Mouse (Mus musculus): ENCODE results near the gene Lhfp.

Lhfp gene

DNA sequence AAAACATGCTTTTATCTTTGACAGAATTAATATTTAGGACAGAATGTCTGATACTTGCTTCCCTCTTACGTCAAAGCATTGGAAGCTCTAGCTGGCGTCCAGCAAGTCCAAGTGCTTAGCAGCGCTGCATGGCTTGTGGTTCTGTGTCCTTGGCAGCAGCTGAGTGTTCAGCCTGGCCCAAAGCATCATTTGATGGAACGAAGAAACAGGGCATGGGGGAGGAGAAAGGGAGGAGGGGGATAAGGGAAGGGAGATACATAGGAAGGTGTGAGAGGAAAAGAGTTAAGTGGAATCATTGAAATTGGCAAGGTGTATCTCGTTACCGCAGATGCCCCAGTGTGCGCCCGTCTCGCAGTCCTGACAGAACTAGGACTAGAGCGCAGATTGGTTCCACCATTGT, 124.0 kb downstream of the Lhfp start:
- DNase-seq (ENCODE audit: low read depth, low spot score), result no peak

DNA sequence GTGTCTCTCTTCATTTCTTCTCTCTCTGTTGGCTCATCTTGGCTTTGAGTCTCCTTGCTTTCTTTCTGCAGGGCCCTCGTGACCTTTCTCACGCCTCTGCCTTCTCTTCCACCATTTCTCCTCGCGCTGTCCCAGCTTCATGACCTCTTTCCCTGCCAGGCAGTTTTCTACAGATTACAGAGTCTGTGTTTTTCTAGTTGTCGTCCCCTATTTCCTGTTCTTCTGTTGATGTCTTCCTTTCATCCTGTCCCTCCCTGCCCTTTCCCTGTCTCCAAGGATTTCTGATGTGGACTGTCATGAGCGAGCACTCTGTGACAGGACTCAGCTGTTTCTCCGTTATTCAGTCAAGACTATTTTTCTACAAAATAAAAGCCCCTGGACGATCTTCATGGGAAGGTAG, 124.7 kb downstream of the Lhfp start:
- DNase-seq (ENCODE audit: low read depth, low spot score), result no peak

DNA sequence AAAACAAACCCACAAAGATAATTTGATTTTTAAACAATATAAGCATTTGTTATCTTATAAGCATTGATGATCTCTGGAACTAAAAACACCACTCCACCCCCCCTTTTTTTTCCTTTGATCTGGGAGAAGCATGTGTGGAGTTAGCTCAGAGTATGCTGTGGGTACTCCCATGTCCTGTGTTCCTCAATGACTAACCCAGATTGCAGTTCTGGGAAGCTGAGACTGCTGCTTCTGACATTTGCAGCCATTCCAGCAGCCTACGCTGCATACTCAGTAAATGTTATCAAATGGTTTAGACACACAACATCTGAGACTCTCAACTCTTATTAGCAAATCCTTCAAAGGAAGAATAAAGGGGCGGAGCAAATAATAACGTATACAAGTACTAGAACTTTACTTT, 128.2 kb downstream of the Lhfp start:
- DNase-seq (ENCODE audit: low read depth, low spot score), result no peak

DNA sequence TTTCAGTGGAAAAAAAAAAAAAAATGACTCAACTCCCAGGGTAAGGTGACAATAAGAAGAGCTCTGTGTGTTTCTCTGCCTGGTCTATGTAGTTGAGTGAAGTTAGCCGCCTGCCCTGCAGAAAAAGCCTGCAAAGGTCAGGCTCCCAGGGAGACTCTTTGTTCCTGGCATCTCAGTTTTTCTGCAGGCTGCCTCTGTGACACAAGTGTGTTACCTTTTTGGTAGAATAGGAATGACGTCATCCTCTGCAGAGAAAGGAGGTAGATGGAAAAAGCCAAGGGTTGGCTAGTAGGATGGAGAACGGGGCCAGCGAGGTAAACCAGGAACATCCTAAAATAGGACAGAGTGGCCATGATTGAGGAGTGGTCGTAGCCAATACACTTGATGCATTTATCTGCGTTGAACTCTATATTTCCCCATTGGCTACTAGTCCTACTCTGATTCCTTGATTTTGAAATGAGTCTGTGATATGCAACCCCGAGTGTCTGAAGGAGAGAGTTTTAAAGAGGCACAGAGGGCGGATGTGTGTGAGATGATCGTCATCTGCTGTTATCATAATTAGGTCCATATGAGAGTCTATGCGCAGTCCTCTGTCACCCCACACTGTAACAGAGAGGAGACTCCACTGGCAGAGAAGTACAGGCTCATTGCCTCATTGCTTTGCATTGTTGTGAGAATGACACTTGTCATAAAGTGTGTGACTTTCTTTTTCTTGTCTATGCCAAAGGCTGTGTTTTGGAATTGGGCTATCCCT, 132.2 kb downstream of the Lhfp start:
- DNase-seq (ENCODE audit: low read depth, low spot score), result no peak

DNA sequence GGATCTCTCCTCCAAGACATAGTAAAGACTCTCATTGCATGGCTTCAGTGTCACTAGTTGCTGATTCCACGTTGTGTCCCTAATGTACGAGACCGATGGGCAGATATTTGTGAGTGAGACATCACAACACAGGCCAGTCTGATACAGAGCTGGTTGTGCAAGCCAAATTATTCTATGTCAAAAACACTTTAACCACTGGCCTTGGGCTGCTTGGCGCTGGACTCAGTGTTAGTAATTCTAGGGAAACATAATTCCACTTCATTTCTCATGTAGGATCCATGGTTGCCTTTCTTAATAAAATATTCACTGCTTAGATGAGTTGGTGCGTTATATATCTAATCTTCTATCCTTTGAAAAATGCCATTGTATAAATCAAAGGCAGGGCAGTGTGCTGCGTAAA, 138.6 kb downstream of the Lhfp start:
- no peak for DNase-seq (ENCODE audit: low read depth, low spot score)

DNA sequence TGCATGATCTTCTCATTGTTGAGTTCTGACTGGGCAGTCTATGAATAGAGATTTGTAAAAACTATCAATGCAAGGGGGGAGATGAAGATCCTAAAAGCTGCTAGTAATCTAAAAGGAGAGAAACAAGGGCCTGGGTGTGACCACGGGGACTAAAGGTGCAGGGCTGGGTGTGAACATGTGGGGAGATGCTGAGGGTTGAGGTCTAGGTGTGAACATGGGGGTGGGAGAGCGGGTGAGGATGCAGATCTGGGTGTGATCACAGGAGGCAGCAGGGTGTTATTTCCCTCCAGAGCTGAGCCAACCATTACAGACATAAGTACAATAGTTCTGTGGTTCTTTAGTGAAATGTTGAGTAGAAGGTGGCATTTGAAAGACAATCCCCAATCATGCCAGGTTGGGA, 144.1 kb downstream of the Lhfp start:
- DNase-seq (ENCODE audit: low read depth, low spot score), result no peak

DNA sequence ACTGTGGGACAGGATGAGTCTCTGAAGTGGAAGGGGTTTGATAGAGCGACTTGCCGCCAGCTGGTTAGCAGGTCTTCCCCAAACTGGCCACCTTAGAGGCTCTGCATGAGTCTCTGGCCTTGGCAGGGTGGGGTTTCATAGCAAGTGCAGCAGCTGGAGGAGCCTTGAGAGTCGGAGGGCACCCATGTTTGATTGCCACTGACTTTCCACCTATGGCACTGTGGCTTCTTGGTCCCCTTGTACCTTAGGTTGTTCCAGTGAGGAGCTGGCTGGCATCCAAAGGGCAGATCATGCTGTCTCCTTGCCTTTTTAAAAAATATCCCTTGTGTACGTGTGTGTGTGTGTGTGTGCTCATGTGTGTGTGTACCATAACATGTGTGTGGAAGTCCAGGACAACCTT, 152.1 kb downstream of the Lhfp start:
- no peak for DNase-seq (ENCODE audit: low read depth, low spot score)

DNA sequence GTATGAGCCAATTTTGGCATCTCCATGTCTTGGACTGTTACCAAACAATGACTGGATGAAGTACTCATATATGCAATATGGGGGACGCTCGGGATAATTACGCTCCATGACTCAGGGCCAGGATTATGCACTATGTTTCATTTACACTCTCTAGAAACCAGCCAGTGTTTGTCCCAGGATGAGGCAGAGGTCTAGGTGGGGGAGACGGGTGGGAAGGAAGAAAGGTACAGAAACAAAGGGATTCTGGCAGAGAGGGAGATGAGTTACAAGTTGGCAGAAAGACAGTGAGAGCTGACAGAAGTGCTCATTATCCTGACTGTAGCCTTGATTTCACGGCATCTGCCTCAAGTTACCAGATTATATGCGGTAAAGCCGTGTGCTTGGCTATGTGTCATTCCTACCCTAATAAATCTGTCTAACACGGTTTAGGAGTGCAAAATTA, 154.4 kb downstream of the Lhfp start:
- DNase-seq (ENCODE audit: low read depth, low spot score), result no peak

DNA sequence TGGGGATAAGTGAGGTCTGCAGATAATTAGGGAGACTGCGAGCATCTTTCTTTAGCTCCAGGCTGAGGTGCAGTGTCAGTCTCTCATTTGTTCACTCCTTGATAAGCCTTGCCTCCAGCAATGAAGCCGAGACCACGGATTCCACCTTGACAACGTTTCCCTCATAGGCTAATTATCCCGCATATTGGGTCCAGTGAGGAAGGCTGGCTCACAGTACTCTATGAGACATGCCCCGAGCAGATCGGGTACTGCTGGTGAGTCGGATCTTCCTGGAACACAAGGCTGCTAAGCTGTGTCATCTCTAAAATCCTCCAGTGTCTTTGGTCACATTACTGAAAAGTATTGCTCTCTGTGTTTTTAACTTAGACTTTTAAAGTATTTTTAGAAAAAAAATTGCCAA, 158.8 kb downstream of the Lhfp start:
- no peak for DNase-seq (ENCODE audit: low read depth, low spot score)

DNA sequence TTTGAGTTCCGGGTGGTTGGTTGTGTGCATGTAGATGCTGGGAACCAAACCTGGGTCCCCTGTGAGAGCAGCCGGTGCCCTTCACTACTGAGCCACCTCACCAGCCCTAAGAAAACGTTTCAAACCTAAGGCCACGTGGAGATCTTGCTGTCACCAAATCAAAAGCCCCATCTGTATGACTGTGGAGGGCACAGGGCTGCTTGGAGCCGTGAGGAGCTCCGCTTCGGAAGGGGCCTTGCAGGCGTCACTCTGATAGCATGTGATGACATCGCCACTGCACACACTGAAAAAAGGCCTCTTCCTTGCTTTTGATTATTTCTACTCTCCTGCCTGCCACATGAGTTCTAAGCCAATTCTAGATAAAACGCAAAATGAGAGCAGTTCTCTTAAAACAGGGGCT, 159.5 kb downstream of the Lhfp start:
- DNase-seq (ENCODE audit: low read depth, low spot score), result no peak

DNA sequence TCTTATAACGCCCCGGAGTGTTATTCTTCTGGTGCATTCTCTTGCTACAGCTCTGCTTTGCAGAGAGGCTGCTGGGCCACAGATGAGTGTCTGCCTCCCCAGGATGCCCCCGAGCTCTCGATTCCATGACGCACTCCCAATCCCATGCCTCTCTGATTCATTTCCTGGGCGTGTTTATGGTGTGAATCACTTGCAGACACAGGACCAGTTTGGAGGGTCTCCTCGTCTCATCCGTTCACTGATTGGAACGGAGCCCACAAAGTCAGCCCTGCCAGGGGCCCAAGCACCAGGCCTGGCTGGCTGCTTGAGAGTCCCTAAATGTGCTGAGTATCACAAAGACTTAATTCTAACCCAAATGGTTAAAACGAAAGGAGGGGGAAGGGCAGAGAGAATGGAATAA, 160.3 kb downstream of the Lhfp start:
- no peak for DNase-seq (ENCODE audit: low read depth, low spot score)

DNA sequence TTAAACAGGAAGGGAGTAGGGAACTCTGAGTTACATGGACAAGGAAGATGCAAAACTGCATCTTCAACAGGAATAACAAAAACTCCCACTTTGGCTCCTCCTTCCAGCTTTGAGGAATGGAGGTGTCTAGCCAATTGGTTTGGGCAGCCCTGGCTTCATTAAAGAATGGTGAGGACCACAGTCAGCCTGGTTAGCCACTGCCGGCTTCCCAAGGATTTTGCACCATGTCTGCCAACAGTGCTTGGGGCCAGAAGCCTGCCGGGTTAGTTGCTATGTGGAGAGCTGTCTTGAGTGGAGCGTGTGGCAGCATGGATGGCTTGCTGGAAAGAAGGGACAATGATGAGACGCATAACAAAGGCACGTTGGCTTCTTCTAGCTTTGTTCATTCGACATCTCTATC, 160.9 kb downstream of the Lhfp start:
- no peak for DNase-seq (ENCODE audit: low read depth, low spot score)

DNA sequence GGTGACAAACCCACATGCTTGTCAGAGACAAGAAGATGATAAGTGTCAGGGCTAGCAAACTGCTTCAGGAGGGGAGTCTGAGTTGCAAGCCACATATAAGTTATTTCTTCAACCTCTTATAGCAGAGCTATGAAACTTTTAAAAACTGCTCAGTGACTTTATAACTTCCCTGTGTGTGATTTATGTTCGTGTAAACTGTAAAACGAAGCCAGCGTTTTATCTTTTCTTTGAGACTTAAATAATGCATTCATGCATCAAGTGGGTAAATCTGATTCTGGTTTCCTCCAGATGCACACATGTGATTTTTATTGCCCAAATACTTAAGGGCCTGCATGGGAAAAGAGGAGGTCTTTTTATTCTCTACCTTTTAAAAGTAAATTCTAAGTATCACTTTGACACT, 161.4 kb downstream of the Lhfp start:
- no peak for DNase-seq (ENCODE audit: low read depth, low spot score)

DNA sequence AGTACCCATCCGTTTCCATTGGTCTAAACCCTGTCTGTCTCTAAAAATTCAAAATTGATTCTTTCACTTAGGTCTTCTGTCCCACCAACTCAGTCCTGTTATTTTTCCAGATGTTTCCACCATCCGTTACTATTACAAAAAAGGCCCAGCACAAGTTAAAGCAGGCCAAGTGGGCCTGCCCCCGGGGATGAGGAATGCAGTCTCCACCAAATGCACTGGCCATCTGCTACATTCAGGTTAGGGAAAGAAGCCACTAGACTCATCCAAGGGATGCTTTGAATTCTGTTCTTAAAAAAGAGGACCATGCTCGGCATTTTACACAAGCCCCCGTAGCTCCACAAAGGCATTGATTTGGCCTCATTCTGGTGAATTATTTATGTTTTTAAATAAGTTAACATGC, 162.3 kb downstream of the Lhfp start:
- no peak for DNase-seq (ENCODE audit: low read depth, low spot score)

DNA sequence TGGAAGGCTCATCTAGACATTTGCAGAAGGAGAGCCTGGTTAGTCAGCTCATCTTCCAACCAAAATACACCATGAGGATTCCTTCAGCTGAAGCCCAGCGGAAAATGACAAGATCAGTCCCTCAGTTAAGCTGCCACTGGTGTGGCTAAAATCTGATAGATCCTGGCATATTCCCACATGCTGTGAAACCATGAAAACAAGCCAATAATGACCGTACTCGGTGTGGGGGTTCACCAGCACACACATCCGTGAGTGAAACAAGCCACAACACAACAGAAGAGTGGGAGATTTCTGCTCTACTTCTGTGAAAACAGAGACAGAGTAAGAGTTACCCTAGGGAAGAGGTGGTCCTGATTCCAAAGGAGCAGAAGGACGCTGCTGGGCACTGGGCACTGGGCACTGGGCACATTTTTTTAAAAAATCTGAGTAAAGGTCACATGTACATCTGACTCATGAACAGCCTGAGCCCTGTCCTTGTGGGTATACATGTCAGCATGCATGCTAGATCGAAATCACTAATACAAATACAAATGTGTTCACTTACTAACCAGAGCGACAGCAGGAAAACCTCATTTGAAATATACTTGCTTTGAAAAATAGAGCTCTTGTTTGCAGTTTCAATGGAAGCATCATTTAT, 163.1 kb downstream of the Lhfp start:
- DNase-seq (ENCODE audit: low read depth, low spot score), result no peak

DNA sequence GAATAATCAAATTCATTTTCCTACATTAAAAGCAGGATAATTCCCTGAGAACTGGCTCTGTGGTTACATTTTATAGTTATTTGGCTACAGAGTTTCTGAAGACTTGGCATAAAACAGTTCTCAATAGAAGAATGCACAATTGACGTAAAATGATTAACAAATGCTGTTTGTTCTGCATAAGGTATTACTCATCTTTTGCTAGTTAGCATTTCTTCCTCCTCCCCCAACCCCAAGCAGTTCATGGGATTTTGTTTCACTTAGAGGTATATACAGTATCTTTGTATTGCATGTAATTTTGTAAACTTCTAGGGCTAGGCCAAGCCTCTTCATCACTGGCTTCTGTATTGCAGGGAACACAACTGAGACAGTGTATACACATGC, 163.6 kb downstream of the Lhfp start:
- no peak for DNase-seq (ENCODE audit: low read depth, low spot score)

DNA sequence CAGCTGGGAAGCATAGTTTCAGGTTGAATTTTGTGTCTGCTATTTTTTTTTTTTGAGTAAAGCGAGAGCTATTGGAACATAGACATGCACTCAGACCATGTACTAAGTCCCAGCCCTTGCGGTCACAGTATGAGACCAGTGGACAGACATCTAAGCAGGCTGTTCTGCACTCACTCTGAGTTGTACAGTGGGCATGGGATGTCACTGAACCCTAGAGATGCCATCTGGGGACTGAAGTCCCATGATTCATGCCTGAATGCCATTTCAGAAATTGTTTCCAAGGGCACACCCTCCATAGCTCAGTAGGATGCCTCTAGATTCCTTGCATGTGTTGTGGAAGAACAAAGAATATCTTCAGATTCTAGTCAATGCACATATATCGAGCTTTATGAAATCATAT, 164.4 kb downstream of the Lhfp start:
- DNase-seq (ENCODE audit: low read depth, low spot score), result no peak

DNA sequence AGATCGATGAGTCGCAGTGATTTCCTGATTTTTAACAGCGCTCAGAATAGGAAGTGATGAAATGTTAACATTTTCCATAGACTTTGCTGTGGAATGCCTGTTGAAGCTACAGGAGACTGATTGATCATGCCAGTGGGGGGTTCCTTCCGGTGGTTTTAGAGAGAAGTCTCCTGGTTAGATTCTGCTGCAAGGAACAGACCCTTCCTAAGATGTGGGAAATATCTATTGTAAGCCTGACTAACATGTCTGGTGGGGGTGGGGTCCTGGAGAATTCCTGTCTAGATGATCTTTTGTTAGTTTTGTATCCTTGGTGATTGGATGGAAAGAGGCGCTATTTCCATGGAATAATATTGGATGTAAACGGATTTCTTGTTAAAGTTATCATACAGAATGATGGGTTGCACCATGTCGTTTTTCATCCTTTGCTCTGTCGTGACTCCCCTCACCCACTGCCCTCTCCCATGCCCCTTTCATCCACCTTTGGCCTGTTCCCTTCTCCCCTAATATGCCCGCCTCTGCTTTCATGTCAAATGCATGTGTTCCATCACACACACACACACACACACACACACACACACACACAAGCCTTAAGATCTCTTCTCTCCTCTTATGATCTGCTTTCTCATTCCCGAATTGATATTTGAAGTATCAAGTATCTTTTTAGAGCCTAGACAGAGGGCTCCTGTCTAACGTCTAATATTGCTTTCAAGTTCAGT, 165.3 kb downstream of the Lhfp start:
- no peak for DNase-seq (ENCODE audit: low read depth, low spot score)

DNA sequence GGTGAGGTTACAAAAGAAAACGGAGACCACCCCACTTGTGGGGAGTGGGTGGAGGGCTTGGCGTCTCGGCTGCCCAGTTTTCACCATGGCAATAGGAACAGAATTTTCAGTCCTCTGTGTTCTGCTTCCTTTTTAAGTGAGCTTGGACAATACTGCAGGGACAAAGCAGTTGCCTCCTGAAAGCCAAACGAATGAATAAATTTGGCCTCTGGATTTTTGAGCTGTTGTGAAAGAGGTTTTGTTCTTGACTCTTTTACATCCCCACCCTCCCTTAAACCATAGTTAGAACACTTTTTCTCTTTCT, 165.8 kb downstream of the Lhfp start:
- DNase-seq (ENCODE audit: low read depth, low spot score), result no peak

DNA sequence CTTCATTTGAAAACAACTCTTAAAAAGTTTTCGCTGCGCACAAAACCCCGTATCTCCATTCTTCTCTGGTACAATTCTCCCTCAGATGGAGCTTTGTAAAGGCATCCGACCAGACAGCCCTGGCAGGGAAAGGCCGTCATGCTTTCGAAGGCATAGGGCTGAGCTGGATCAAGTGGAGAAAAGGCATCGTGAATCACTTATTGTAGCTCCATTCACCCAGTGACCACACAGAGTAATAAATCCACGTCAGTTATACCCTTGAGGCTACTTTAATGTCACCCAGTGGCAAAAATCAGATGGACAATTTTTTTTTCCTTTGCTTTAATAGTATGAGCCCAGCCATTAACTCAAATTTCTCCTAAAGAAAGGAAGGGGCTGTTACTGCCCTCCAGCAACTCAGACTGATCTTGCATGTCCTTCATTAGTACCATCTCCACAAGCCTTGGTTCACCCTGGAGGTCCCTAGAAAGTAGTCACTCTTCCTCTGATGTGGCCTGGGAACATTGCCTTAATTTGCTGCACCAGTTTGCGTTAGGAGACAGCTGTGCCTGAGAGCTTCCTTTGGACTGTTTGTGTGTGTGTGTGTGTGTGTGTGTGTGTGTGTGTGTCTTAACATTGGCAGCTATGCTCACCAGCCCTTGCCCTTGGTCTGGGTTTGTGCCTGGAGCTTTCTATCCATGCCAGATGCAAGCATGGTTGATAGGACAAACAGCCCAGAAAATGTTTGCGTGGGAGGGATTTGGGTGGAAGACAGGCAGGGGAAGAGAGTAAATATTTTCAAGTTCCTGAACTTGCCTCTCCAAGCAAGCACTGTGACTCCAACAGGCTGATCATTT, 169.6 kb downstream of the Lhfp start:
- no peak for DNase-seq (ENCODE audit: low read depth, low spot score)

DNA sequence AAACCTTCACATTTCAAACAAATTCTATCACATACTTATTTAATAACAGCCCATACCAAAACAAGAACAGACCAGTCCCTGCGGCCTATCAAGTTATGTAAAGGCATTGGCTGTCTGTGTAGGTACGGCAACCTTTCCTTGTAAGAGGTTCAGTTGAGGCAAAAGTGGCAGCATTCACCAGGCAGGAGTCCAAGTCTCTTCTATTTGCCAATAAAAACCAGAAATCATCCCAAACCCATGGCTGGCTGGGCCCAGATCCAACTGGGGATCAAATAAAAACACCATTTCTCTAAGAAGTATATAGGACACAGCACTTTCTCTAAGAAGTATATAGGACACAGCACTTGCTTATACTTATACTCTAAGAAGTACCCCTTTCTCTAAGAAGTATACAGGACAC, 171.3 kb downstream of the Lhfp start:
- DNase-seq (ENCODE audit: low read depth, low spot score), result no peak

DNA sequence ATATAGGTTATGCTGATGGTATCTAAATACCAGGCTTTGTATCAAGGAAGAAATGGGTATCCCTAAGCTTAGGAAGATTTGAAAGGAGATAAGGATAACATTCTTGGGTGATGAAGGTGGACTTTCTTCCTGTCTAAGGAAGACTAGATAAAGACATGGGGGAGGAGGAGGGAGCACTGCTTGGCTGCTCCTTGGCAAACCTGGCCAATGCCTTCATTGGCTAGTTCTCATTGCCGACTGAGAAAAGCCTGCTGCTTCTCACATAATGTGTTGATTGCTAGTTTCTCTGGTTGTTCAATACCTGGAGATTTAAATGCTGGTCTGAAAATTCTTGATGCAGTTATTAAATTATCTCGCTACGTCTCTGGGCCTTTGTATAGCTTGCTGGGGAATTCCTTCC, 172.0 kb downstream of the Lhfp start:
- no peak for DNase-seq (ENCODE audit: low read depth, low spot score)

All from telencephalon, adult 2 months (tissue).